Mouse (Mus musculus) C2C12 (cell line): Measurements from ENCODE around the gene Ilk.

ENCODE experiments used
- CTCF ChIP-seq: IDR thresholded peaks from one replicate; pipeline ENCODE4 v1.5.1; 2011; ENCODE audit not compliant: control insufficient read depth, insufficient read depth, insufficient read length
- MAX ChIP-seq: IDR thresholded peaks from one replicate; pipeline ENCODE4 v1.6.1; 2011; ENCODE audit warnings: mild to moderate bottlenecking, control low read depth

DNA sequence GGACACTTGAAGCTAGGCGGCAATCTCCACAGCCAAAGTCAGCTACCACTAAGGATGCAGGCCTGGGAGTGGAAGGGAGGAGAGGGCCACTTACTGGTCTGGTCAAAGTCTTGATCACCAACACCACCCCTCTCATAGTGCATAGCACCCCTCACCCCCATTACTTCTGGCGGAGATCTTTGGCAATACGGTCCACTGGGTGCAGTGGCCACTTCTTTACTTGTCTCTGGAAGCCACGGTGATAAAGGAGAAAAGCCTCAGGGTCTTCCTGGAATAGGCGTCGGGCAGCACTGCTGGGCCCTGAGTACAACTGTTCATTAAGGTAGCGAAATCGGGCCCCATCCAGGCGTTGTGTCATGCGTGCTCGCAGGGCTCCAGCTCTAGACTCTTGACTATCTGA lies 2.6 kb upstream of the Ilk start:
- TF ChIP-seq CTCF = no peak
- TF ChIP-seq MAX = no peak
